Mouse (Mus musculus) spleen, adult 2 months (tissue): ENCODE results near the gene Limk2. TPM values are rescaled to one million over a fixed set of nuclear protein-coding genes. Genes with fewer than 3 reads are reported as not detected.
A peak's percentile ranks its signal among the peaks of the same experiment; 100 is the strongest.

Source experiments
- DNase-seq, 2 experiments: peaks; one replicate each; pipeline versions ENCODE4 v3.0.0 to v3.0.0-alpha.2; 2012 to 2021; ENCODE audit warnings: low spot score in 2 of 2, low read depth in 1 of 2
- H3K27ac ChIP-seq: fragments of 200-500 bp; 2 replicates; pipeline ENCODE4 v1.5.1; 2012; ENCODE audit warnings: low read length, inconsistent platforms; ENCODE audit not compliant: insufficient read depth
- H3K27me3 ChIP-seq: fragments of 200-500 bp; 2 replicates; pipeline ENCODE4 v1.6.1; 2012; ENCODE audit warnings: mild to moderate bottlenecking, moderate library complexity, low read length, inconsistent platforms; ENCODE audit not compliant: control insufficient read depth, insufficient read depth
- H3K36me3 ChIP-seq: fragments of 200-500 bp; 2 replicates; pipeline ENCODE4 v1.6.1; 2012; ENCODE audit warnings: mild to moderate bottlenecking, low read length, inconsistent platforms; ENCODE audit not compliant: control insufficient read depth, insufficient read depth
- H3K4me1 ChIP-seq: fragments of 200-500 bp; 2 replicates; pipeline ENCODE4 v1.6.1; 2011; ENCODE audit warnings: inconsistent platforms; ENCODE audit not compliant: control insufficient read depth, insufficient read depth, insufficient read length
- H3K4me3 ChIP-seq: fragments of 200-500 bp; 2 replicates; pipeline ENCODE4 v1.5.1; 2011; ENCODE audit warnings: mild to moderate bottlenecking, inconsistent platforms; ENCODE audit not compliant: insufficient read depth, insufficient read length; ENCODE audit errors: extremely low read depth
- CTCF ChIP-seq: fragments of 200-500 bp; IDR thresholded peaks from 2 replicates; pipeline ENCODE4 v1.5.1; 2011; ENCODE audit warnings: mild to moderate bottlenecking, inconsistent platforms; ENCODE audit not compliant: insufficient read depth, insufficient read length, insufficient replicate concordance; ENCODE audit errors: extremely low read depth
- POLR2A ChIP-seq: fragments of 200-500 bp; IDR thresholded peaks from 2 replicates; pipeline ENCODE4 v1.6.1; 2011; ENCODE audit warnings: low read depth, low read length, inconsistent platforms
- WGBS: fragments of 180-500 bp; shearing (Covaris S2); methylation state at CpG from one replicate; pipeline ENCODE4 v1.1.7; 2018; 5-methylcytosine and 5-hydroxymethylcytosine counted together
- polyA plus RNA-seq: library from polyadenylated mRNA; depleted of rRNA; stranded (reverse); fragments of >200 nt; gene quantifications from 2 replicates; pipeline ENCODE4 v1.2.3, GENCODE M21; 2012; rRNA removed

Gene Limk2
- polyA plus RNA-seq: 58.8 and 66.6 TPM in 2 replicates

GRCm38 (mm10) chr11:3408997-3409732, at the start of gene Limk2:
Limk2 (minus strand) TSS chr11:3409189.
- TF ChIP-seq CTCF (peak; percentile 80), POLR2A (peak; percentile 52; the same call in 1 of the 2 replicates)
- Histone ChIP-seq H3K4me3 (peak within 1 kb of the TSS; percentile 80), H3K36me3 (no peaks in the 10 kb centered on the region), H3K27ac (peak within 1 kb of the TSS; percentile 80), H3K27me3 (no peaks in the 10 kb centered on the region), H3K4me1 (no peaks in the 10 kb centered on the region)
- 3% methylated on average over 45 of the region's 45 CpGs for WGBS
- peak; percentile 87 to 96 for DNase-seq

- WGBS: 87% methylated on average over 13 of the region's 13 CpGs
- H3K27ac ChIP-seq: no peak overlapping the region
- no peaks in the 10 kb centered on the region for H3K4me1 ChIP-seq
- no peak overlapping the region for H3K4me3 ChIP-seq
- 0 out of 2 replicates have a peak, but pooled peaks cover 2% of the 10 kb centered on the region for H3K36me3 ChIP-seq
- DNase-seq: no peak
- no peaks in the 10 kb centered on the region for H3K27me3 ChIP-seq
- TF ChIP-seq CTCF (no peak), POLR2A (no peak)
Measured at GRCm38 (mm10) chr11:3458428-3459104, 49.6 kb upstream of the Limk2 start.

- 36% methylated on average over 1 of the region's 1 CpGs for WGBS
- peaks cover 2% of the 10 kb centered on the region; the same call in 1 of the 2 replicates for H3K4me1 ChIP-seq
- peak; percentile 61; the same call in 1 of the 2 replicates for TF ChIP-seq CTCF
- TF ChIP-seq POLR2A: no peak
- H3K27ac ChIP-seq: no peak overlapping the region
- no peaks in the 10 kb centered on the region for H3K27me3 ChIP-seq
- 0 out of 2 replicates have a peak, but pooled peaks cover 2% of the 10 kb centered on the region for H3K36me3 ChIP-seq
- H3K4me3 ChIP-seq: no peak overlapping the region
- peak; percentile 23 to 68 for DNase-seq
Measured at GRCm38 (mm10) chr11:3456354-3456753, 47.4 kb upstream of the Limk2 start.

- H3K36me3 ChIP-seq: 0 out of 2 replicates have a peak, but pooled peaks cover 2% of the 10 kb centered on the region
- WGBS: 92% methylated on average over 3 of the region's 3 CpGs
- peaks cover 2% of the 10 kb centered on the region; the same call in 1 of the 2 replicates for H3K4me1 ChIP-seq
Measured at GRCm38 (mm10) chr11:3454506-3454905, 45.5 kb upstream of the Limk2 start.

GRCm38 (mm10) chr11:3453467-3453866, 44.5 kb upstream of the Limk2 start:
- no peak for DNase-seq
- Histone ChIP-seq H3K27me3 (no peaks in the 10 kb centered on the region), H3K4me1 (peaks cover 2% of the 10 kb centered on the region; the same call in 1 of the 2 replicates), H3K4me3 (no peak overlapping the region), H3K27ac (no peak overlapping the region), H3K36me3 (0 out of 2 replicates have a peak, but pooled peaks cover 2% of the 10 kb centered on the region)
- TF ChIP-seq CTCF: no peak
- TF ChIP-seq POLR2A: no peak
- WGBS: 58% methylated on average over 6 of the region's 6 CpGs

More at GRCm38 (mm10) chr11:3454506-3454905, 45.5 kb upstream of the Limk2 start:
- no peak for DNase-seq
- Histone ChIP-seq H3K4me3 (no peak overlapping the region), H3K27me3 (no peaks in the 10 kb centered on the region), H3K27ac (no peak overlapping the region)
- TF ChIP-seq POLR2A (no peak), CTCF (no peak)

GRCm38 (mm10) chr11:3452769-3453168, 43.8 kb upstream of the Limk2 start:
- 1% methylated on average over 8 of the region's 9 CpGs for WGBS
- no peak for TF ChIP-seq CTCF
- no peak for TF ChIP-seq POLR2A
- H3K4me1 ChIP-seq: peaks cover 2% of the 10 kb centered on the region; the same call in 1 of the 2 replicates
- peak overlapping the region; percentile 94 for H3K4me3 ChIP-seq
- H3K36me3 ChIP-seq: 0 out of 2 replicates have a peak, but pooled peaks cover 2% of the 10 kb centered on the region
- no peaks in the 10 kb centered on the region for H3K27me3 ChIP-seq
- H3K27ac ChIP-seq: peak overlapping the region; percentile 83; the same call in 1 of the 2 replicates
- DNase-seq: no peak

GRCm38 (mm10) chr11:3452167-3452639, 43.2 kb upstream of the Limk2 start, which contains the start of gene Rnf185:
Rnf185 (minus strand) TSS chr11:3452363.
- TF ChIP-seq POLR2A (no peak; the same call in none of the 2 replicates), CTCF (no peak)
- peak; percentile 88 to 90 for DNase-seq
- 0 out of 2 replicates have a peak, but pooled peaks cover 2% of the 10 kb centered on the region for H3K36me3 ChIP-seq
- H3K27ac ChIP-seq: peak within 1 kb of the TSS; percentile 85
- WGBS: under 1% methylated on average over 45 of the region's 45 CpGs
- peaks cover 2% of the 10 kb centered on the region; the same call in 1 of the 2 replicates for H3K4me1 ChIP-seq
- peak within 1 kb of the TSS; percentile 94 for H3K4me3 ChIP-seq
- no peaks in the 10 kb centered on the region for H3K27me3 ChIP-seq
